Mouse (Mus musculus) hindbrain, embryonic 14.5 days (tissue): ENCODE results near the gene Ntng2. TPM values are rescaled to one million over a fixed set of nuclear protein-coding genes. Genes with fewer than 3 reads are reported as not detected.

Source experiments
- ATAC-seq: fragments of 200-750 bp; cut with Nextera tagmentation; 2 replicates; pipeline ENCODE4 v1.8.0; 2017; ENCODE audit warnings: moderate number of reproducible peaks, mild to moderate bottlenecking, moderate TSS enrichment, moderate library complexity; ENCODE audit not compliant: low FRiP score
- DNase-seq: peaks from one replicate; pipeline ENCODE4 v3.0.0-alpha.2; 2015; ENCODE audit warnings: low spot score
- H3K27ac ChIP-seq: fragments of 300-500 bp; sonication (generic); 2 replicates; pipeline ENCODE4 v1.5.1; 2014; ENCODE audit warnings: mild to moderate bottlenecking, moderate library complexity
- H3K27me3 ChIP-seq: fragments of 300-500 bp; sonication (generic); 2 replicates; pipeline ENCODE4 v1.6.1; 2014; ENCODE audit warnings: mild to moderate bottlenecking, low read length, mixed read lengths; ENCODE audit not compliant: control insufficient read depth, insufficient read depth
- H3K36me3 ChIP-seq: fragments of 300-500 bp; sonication (generic); replicated peaks from 2 replicates; pipeline ENCODE4 v1.6.1; 2014; ENCODE audit not compliant: control insufficient read depth, insufficient read depth
- H3K4me1 ChIP-seq: fragments of 300-500 bp; sonication (generic); replicated peaks from 2 replicates; pipeline ENCODE4 v1.6.1; 2014; ENCODE audit warnings: antibody characterized with exemption, low read length, mixed read lengths; ENCODE audit not compliant: control insufficient read depth, insufficient read depth
- H3K4me2 ChIP-seq: fragments of 300-500 bp; sonication (generic); replicated peaks from 2 replicates; pipeline ENCODE4 v1.6.1; 2014; ENCODE audit warnings: mild to moderate bottlenecking, moderate library complexity
- H3K4me3 ChIP-seq: fragments of 300-500 bp; sonication (generic); replicated peaks from 2 replicates; pipeline ENCODE4 v1.5.1; 2014; ENCODE audit warnings: mild to moderate bottlenecking, low read length
- H3K9ac ChIP-seq: fragments of 300-500 bp; sonication (generic); 2 replicates; pipeline ENCODE4 v1.6.1; 2014
- H3K9me3 ChIP-seq: fragments of 300-500 bp; sonication (generic); 2 replicates; pipeline ENCODE4 v1.6.1; 2016; ENCODE audit warnings: low read length; ENCODE audit not compliant: control insufficient read depth
- WGBS: fragments of 180-500 bp; shearing (Covaris S2); extraction: QIAGEN DNeasy Blood & Tissue Kit; methylation state at CpG from one replicate; pipeline ENCODE4 v1.1.7; 2014; 5-methylcytosine and 5-hydroxymethylcytosine counted together
- polyA plus RNA-seq: library from polyadenylated mRNA; unstranded; fragments of >200 nt; fragmentation: Nextera tagmentation; extraction: Ambion mirVana; gene quantifications from 2 replicates; pipeline ENCODE4 v1.2.1, GENCODE M21; 2014

Gene Ntng2
- 2.9 and 3.9 TPM in 2 replicates for polyA plus RNA-seq

DNA sequence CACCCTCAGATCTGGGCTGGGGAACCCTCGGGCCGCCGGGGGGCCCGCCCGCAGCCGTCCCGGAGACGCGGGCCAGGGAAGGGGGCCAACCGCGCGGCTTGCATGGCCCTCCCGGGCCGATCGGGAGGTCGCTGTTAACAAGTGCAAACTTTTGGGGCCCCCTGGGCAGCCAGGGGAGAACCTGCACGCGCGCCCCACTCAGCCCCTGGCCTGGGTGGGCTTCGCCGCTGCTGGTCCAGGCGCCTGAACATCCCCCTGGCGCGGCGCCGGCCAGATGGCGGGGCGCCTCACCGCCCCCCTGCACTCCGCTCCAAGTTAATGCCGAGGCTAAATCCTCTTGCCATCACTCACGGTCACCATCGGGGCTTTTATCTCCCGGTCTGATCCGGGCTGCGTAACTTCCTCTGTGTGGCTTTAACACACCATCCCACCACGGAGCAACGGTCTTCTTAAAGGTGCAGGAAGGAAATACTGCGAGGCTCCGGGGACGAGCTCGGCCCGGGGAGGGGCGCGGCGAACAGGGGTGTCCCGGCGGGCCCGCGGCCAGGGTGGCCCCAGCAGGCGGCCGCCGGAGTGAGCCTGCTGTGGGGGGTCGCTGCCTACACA, at the start of gene Ntng2:
Ntng2 (minus strand) TSS at position 407 of the 606 bp plus-strand sequence.
- peak within 1 kb of the TSS; percentile 33; the same call in 1 of the 2 replicates for H3K27ac ChIP-seq
- H3K4me2 ChIP-seq: peak within 1 kb of the TSS; percentile 97
- peak; percentile 61 for ATAC-seq
- H3K9me3 ChIP-seq: no peaks in the 10 kb centered on the region
- peak within 1 kb of the TSS; percentile 53 for H3K9ac ChIP-seq
- peaks cover 37% of the 10 kb centered on the region for H3K27me3 ChIP-seq
- no peaks in the 10 kb centered on the region for H3K36me3 ChIP-seq
- H3K4me1 ChIP-seq: peaks cover 38% of the 10 kb centered on the region; the same call in 1 of the 2 replicates
- WGBS: under 1% methylated on average over 54 of the region's 54 CpGs
- DNase-seq: peak; percentile 49
- H3K4me3 ChIP-seq: peak within 1 kb of the TSS; percentile 49

DNA sequence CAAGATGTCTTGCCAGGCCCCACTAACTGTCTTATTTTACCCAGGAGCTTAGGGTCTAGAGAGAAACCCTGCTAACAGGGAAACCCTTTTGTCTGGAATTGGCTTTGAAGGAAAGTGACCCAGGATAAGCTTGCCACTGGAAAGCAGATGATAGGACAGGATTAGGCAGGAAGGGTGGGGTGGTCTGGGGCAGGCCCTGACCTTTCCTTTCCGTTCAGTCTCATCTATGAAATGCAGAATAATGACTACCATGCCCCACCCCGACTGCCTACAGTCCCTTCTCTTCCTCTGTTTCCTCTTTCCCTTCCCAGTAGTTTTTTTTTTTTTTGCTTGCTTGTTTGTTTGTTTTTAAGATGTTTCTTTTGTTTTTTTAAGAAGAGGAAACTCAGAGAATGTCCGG, 42.8 kb upstream of the Ntng2 start:
- no peak overlapping the region for H3K27ac ChIP-seq
- H3K27me3 ChIP-seq: no peaks in the 10 kb centered on the region
- H3K4me1 ChIP-seq: no peaks in the 10 kb centered on the region
- peaks cover 3% of the 10 kb centered on the region; the same call in 1 of the 2 replicates for H3K9me3 ChIP-seq
- 84% methylated on average over 3 of the region's 3 CpGs for WGBS
- DNase-seq (no peak), ATAC-seq (no peak)
- H3K36me3 ChIP-seq: no peaks in the 10 kb centered on the region
- H3K4me3 ChIP-seq: no peak overlapping the region
- no peak overlapping the region for H3K4me2 ChIP-seq
- no peak overlapping the region for H3K9ac ChIP-seq

DNA sequence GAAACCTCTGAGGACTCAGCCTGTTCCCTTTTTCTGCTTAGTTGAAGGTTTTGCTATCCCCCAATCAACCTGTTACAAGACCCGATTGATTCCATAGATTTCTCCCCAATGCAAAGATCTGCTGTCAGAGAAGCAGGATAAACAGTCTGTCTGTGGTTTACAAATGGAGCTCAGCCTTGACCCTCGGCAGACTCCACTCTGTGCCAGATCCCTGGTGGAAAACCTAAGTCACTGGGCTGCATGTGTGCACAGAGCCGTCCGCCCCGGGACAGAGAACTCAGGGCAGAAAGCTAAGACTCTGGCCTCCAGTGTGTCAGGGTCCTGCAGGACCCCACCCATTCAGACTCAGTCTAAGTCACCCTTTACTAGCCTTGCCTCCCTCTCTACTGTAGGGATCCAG, 34.8 kb upstream of the Ntng2 start:
- 84% methylated on average over 5 of the region's 5 CpGs for WGBS

DNA sequence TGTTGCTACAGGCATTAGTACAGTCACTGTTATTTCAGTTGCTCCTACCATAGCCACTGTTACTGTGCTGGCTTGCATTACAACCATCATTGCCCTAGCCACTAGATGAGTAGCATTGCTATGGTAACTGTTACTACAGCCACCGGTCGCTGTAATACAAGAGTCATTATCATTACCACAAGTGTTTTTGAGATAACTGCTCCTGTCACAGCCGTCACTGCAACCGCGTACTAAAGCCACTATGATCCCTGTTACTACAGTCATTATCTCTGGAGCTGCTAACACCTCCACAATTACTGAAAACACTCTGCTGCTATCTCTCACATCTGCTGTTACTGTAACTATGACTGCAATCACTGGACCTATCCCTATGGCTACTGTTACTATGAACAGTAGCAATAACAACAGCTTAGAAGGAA, 24.9 kb upstream of the Ntng2 start:
- WGBS: 60% methylated on average over 5 of the region's 5 CpGs
- Histone ChIP-seq H3K4me3 (no peak overlapping the region), H3K27ac (no peak overlapping the region), H3K27me3 (no peaks in the 10 kb centered on the region), H3K9ac (no peak overlapping the region), H3K4me2 (no peak overlapping the region), H3K9me3 (no peaks in the 10 kb centered on the region), H3K36me3 (no peaks in the 10 kb centered on the region), H3K4me1 (0 out of 2 replicates have a peak, but pooled peaks cover 5% of the 10 kb centered on the region)
- ATAC-seq (no peak), DNase-seq (no peak)

More for the DNA sequence above, 34.8 kb upstream of the Ntng2 start:
- DNase-seq (no peak), ATAC-seq (no peak)
- Histone ChIP-seq H3K4me1 (no peaks in the 10 kb centered on the region), H3K9me3 (no peaks in the 10 kb centered on the region), H3K27ac (no peak overlapping the region), H3K27me3 (no peaks in the 10 kb centered on the region), H3K36me3 (no peaks in the 10 kb centered on the region), H3K4me2 (no peak overlapping the region), H3K9ac (no peak overlapping the region), H3K4me3 (no peak overlapping the region)

DNA sequence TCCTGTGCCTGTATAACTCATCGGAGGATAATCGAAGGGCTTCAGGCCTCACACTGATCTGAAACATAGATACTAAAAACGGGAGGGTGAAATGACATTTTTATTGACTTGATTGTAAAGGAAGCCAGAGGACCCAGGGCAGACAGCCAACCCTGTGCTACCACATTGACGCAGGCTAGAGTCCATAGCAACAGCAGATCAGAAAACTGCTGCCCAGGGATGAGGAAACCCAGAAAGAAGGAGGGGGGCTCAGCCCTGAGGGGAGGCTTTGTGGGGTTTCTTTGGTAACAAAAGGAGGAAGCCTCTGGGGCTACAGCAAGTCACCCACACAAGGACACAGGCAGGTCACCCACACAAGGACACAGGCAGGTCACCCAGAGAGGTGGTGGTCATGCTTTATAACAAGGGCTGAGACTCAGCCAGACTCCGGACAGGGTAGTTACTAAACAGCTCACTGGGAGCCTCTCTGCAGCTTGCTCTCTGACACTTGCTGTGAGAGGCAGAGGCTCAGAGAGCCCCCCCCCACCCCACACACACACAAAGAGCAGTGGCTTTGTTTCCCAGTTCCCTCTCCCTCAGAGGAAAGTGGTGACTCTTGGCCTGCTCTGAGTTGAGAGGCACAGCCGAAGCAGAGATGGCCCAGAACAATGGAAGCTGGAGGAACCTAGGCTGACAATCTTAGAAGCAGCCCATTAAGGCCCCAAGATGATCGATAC, 19.2 kb upstream of the Ntng2 start:
- no peaks in the 10 kb centered on the region for H3K9me3 ChIP-seq
- H3K4me3 ChIP-seq: no peak overlapping the region
- H3K4me2 ChIP-seq: no peak overlapping the region
- no peaks in the 10 kb centered on the region for H3K36me3 ChIP-seq
- ATAC-seq (peak; percentile 73; the same call in 1 of the 2 replicates), DNase-seq (peak; percentile 57)
- peak overlapping the region; percentile 40 for H3K27ac ChIP-seq
- no peaks in the 10 kb centered on the region for H3K27me3 ChIP-seq
- WGBS: 25% methylated on average over 7 of the region's 7 CpGs
- H3K4me1 ChIP-seq: peaks cover 19% of the 10 kb centered on the region
- 0 out of 2 replicates have a peak overlapping the region, but pooled peaks have one; percentile 10 for H3K9ac ChIP-seq

DNA sequence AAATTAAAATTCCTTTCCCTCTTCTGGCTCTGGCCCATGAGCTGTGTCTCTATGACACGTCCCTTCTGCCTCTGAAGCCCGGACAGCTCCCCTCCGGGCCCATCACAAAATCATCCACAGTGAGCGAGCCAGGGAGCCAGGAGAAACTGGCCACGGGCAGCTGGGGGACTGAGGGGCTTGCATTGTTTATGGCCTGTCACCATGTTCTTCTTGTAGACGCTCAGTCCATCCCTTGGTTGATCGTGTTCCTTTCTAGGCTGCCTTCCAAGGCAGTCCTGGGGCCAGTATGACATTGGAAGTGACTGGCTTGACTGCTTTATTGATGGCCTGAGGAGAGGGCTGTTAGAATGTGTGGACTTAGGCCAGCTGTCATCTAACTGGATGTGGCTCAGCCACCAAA, 18.3 kb upstream of the Ntng2 start:
- Histone ChIP-seq H3K9ac (no peak overlapping the region), H3K4me1 (peaks cover 22% of the 10 kb centered on the region)

DNA sequence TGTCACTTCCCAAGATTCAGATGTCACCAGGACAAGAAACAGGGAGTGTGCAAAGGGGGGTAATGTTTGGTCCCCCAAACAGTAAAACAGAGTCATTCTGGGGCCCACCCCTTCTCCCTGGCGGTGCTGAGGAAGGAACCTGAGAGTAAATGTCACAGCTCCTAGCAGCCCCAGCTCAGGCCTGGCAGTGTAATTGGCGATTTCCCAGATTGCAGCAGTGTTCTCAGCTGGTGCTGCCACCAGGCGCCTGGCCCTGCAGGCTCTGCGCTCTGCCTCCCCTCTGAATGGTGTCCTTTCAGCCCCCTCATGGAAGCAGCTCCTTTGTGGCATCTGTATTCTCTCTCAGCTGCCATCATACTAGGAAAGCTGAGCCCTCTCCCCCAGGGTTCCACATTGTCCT, 14.0 kb upstream of the Ntng2 start:
- 20% methylated on average over 4 of the region's 4 CpGs for WGBS
- Histone ChIP-seq H3K4me2 (no peak overlapping the region), H3K27ac (peak overlapping the region; percentile 33), H3K9me3 (no peaks in the 10 kb centered on the region), H3K9ac (peak overlapping the region; percentile 1; the same call in 1 of the 2 replicates), H3K4me3 (no peak overlapping the region), H3K4me1 (peaks cover 17% of the 10 kb centered on the region), H3K27me3 (no peaks in the 10 kb centered on the region), H3K36me3 (no peaks in the 10 kb centered on the region)
- ATAC-seq (no peak; the same call in 1 of the 2 replicates), DNase-seq (no peak)

More for the DNA sequence above, 18.3 kb upstream of the Ntng2 start:
- ATAC-seq (0 out of 2 replicates have a peak, but pooled peaks have one; percentile 40), DNase-seq (no peak)
- 62% methylated on average over 7 of the region's 7 CpGs for whole genome bisulfite sequencing
- H3K4me3 ChIP-seq: no peak overlapping the region
- H3K9me3 ChIP-seq: no peaks in the 10 kb centered on the region
- peak overlapping the region; percentile 24; the same call in 1 of the 2 replicates for H3K27ac ChIP-seq
- no peaks in the 10 kb centered on the region for H3K27me3 ChIP-seq
- H3K36me3 ChIP-seq: no peaks in the 10 kb centered on the region
- H3K4me2 ChIP-seq: no peak overlapping the region

DNA sequence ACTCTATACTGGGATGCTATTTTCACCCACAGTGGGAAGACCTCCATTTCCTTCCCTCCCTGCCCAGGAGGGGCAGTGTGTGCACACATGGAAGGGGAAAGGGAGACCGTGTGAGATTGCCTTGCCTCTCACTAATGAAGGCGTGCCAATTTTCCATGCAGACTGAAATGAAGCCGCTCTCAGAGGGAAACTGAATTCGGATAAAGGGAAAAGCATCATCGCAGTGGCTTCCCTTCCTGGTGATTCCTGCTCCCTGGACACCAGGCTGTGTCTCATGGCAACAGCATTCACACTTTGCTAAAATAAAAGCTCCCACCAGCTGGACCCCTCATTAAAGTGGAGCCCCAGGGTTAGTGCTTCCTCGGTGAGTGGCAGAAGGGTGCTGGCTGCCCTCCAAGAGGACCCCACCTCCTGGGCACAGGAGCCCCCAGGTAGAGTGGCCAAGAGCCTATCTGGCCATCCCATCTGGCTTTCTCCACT, 9.7 kb upstream of the Ntng2 start:
- H3K27ac ChIP-seq: no peak overlapping the region
- no peak overlapping the region for H3K4me2 ChIP-seq
- H3K4me1 ChIP-seq: peaks cover 8% of the 10 kb centered on the region; the same call in 1 of the 2 replicates
- whole genome bisulfite sequencing: 32% methylated on average over 6 of the region's 6 CpGs
- no peak overlapping the region for H3K9ac ChIP-seq
- no peaks in the 10 kb centered on the region for H3K36me3 ChIP-seq
- ATAC-seq (peak; percentile 43; the same call in 1 of the 2 replicates), DNase-seq (no peak)
- no peaks in the 10 kb centered on the region for H3K9me3 ChIP-seq
- H3K4me3 ChIP-seq: no peak overlapping the region
- no peaks in the 10 kb centered on the region for H3K27me3 ChIP-seq

DNA sequence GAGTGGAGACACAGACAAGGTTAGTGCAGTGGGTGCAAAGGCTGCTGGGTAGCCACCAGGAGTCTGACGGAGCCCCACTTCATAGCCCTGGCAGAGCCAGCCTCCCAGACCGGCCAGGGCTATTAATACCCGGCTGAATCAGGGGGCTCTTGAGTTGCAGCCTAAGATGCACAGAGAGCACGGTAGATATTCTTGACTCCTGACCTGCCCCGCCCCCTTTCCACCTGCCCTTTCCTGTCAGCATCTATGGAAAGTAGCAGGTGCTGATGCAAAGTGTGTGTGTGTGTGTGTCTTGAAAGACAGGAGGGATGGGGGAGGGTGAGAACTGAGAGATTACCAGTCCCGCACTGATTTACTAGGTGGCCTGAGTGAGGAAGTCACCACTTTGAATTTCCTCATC, 8.3 kb upstream of the Ntng2 start:
- Histone ChIP-seq H3K4me2 (no peak overlapping the region), H3K9me3 (no peaks in the 10 kb centered on the region)

More for the DNA sequence above, 8.3 kb upstream of the Ntng2 start:
- Histone ChIP-seq H3K4me1 (no peaks in the 10 kb centered on the region), H3K27ac (no peak overlapping the region), H3K27me3 (no peaks in the 10 kb centered on the region), H3K9ac (no peak overlapping the region), H3K4me3 (no peak overlapping the region), H3K36me3 (no peaks in the 10 kb centered on the region)
- 73% methylated on average over 6 of the region's 6 CpGs for WGBS
- DNase-seq (no peak), ATAC-seq (no peak)
